Comparison of ENCODE assay signal across 20 mouse cellular contexts in genomic region chr9:51185386-51185785, GRCm38 (mm10). TPM values are rescaled to one million over a fixed set of nuclear protein-coding genes. Genes with fewer than 3 reads are reported as not detected.
A peak's percentile ranks its signal among the peaks of the same experiment; 100 is the strongest.
DNase-seq lines count a peak whose midpoint lies in the region; ATAC-seq and TF ChIP-seq lines count a peak whose summit lies in the region.
"Had no signal": no experiment of that assay in that cellular context is flagged by ENCODE, and none has a peak within 500 bp of the region (broad histone marks: within the 10 kb centered on the region; RNA-seq: fewer than 3 reads in every experiment).

No protein-coding gene starts in this region.

- TF ChIP-seq POLR2A in thymus, adult 2 months (IDR thresholded peaks at IDR 0.05; ENCODE audit: control insufficient read depth, extremely low read depth, insufficient read depth, low read length, poor library complexity): no peak

- no peak overlapping the region for H3K9ac ChIP-seq in stomach, postnatal 0 days (ENCODE audit: low read length)
- H3K9ac ChIP-seq: embryonic facial prominence, embryonic 15.5 days; forebrain, embryonic 12.5 days; hindbrain, embryonic 14.5 days; liver, embryonic 13.5 days; midbrain, embryonic 15.5 days; neural tube, embryonic 13.5 days had no signal

- DNase-seq in frontal cortex, postnatal 10 days (ENCODE audit: low spot score in 2 of 2): no peak
- peak; percentile 42 for DNase-seq in thymus, adult 2 months
- DNase-seq in thymus, postnatal 10 days (ENCODE audit: low spot score in 2 of 2): no peak
- peak; percentile 43 to 59 for DNase-seq in right cerebral cortex, postnatal 10 days (ENCODE audit: low spot score in 2 of 2)
- DNase-seq in stomach, postnatal 0 days (ENCODE audit: low spot score): no peak
- no peak for DNase-seq in ovary, postnatal 14 days (ENCODE audit: low spot score)
- DNase-seq: cerebellum, adult 8-10 months; heart, adult 18-20 months; kidney, adult 11 months; kidney, postnatal 14 days; liver, embryonic 13.5 days had no signal

- H3K27me3 ChIP-seq in thymus, adult 2 months (ENCODE audit: control insufficient read depth, insufficient read depth, low read length): no peaks in the 10 kb centered on the region
- H3K27me3 ChIP-seq in stomach, postnatal 0 days (ENCODE audit: control insufficient read depth, insufficient read depth, low read length): no peaks in the 10 kb centered on the region
- H3K27me3 ChIP-seq: embryonic facial prominence, embryonic 15.5 days; forebrain, embryonic 12.5 days; liver, embryonic 13.5 days; midbrain, embryonic 15.5 days; neural tube, embryonic 13.5 days; Patski had no signal

- no peaks in the 10 kb centered on the region for H3K36me3 ChIP-seq in thymus, adult 2 months (ENCODE audit: control insufficient read depth, insufficient read depth, low read length)
- no peaks in the 10 kb centered on the region for H3K36me3 ChIP-seq in stomach, postnatal 0 days (ENCODE audit: control insufficient read depth, insufficient read depth, low read length)
- H3K36me3 ChIP-seq: embryonic facial prominence, embryonic 15.5 days; forebrain, embryonic 12.5 days; liver, embryonic 13.5 days; midbrain, embryonic 15.5 days; neural tube, embryonic 13.5 days had no signal

- no peak overlapping the region for H3K4me2 ChIP-seq in stomach, postnatal 0 days (replicated peaks; ENCODE audit: low read depth)
- H3K4me2 ChIP-seq: embryonic facial prominence, embryonic 15.5 days; forebrain, embryonic 12.5 days; hindbrain, embryonic 14.5 days; liver, embryonic 13.5 days; midbrain, embryonic 15.5 days; neural tube, embryonic 13.5 days had no signal

- ATAC-seq in frontal cortex, adult (ENCODE audit: low TSS enrichment): peak; percentile 96
- no peak for ATAC-seq in stomach, postnatal 0 days (ENCODE audit: low FRiP score, low TSS enrichment)
- ATAC-seq in activated CD4-positive, CD25-positive, alpha-beta regulatory T cell, adult 4 months: no peak
- ATAC-seq: midbrain, embryonic 15.5 days; Patski had no signal

- WGBS in thymus, adult 2 months: 7% methylated on average over 4 of the region's 4 CpGs
- 69% methylated on average over 4 of the region's 4 CpGs for WGBS in stomach, postnatal 0 days

- no peak for TF ChIP-seq CTCF in thymus, adult 2 months (IDR thresholded peaks at IDR 0.05; ENCODE audit: borderline replicate concordance, control insufficient read depth, extremely low read depth, insufficient read depth, low read length, poor library complexity)
- no peak for TF ChIP-seq CTCF in stomach, postnatal 0 days (IDR thresholded peaks at IDR 0.05; ENCODE audit: low read depth)

- no peaks in the 10 kb centered on the region for H3K9me3 ChIP-seq in stomach, postnatal 0 days (ENCODE audit: control insufficient read depth, low read length)
- H3K9me3 ChIP-seq: embryonic facial prominence, embryonic 15.5 days; forebrain, embryonic 12.5 days; liver, embryonic 13.5 days; midbrain, embryonic 15.5 days; neural tube, embryonic 13.5 days had no signal

- no peak overlapping the region for H3K4me3 ChIP-seq in thymus, adult 2 months (ENCODE audit: control insufficient read depth, insufficient read depth, low read length)
- H3K4me3 ChIP-seq in stomach, postnatal 0 days (ENCODE audit: low read depth, low read length): no peak overlapping the region
- H3K4me3 ChIP-seq: embryonic facial prominence, embryonic 15.5 days; forebrain, embryonic 12.5 days; liver, embryonic 13.5 days; midbrain, embryonic 15.5 days; neural tube, embryonic 13.5 days had no signal

- no peak overlapping the region for H3K27ac ChIP-seq in thymus, adult 2 months (ENCODE audit: control insufficient read depth, insufficient read depth, low read length)
- H3K27ac ChIP-seq in stomach, postnatal 0 days (replicated peaks): no peak overlapping the region
- H3K27ac ChIP-seq: embryonic facial prominence, embryonic 15.5 days; forebrain, embryonic 12.5 days; hindbrain, embryonic 14.5 days; liver, embryonic 13.5 days; midbrain, embryonic 15.5 days; neural tube, embryonic 13.5 days had no signal

- H3K4me1 ChIP-seq in thymus, adult 2 months (replicated peaks; ENCODE audit: control insufficient read depth, insufficient read depth, low read length): peaks cover 45% of the 10 kb centered on the region
- no peaks in the 10 kb centered on the region for H3K4me1 ChIP-seq in stomach, postnatal 0 days (replicated peaks; ENCODE audit: control insufficient read depth, insufficient read depth)
- H3K4me1 ChIP-seq: embryonic facial prominence, embryonic 15.5 days; forebrain, embryonic 12.5 days; liver, embryonic 13.5 days; midbrain, embryonic 15.5 days; neural tube, embryonic 13.5 days had no signal

- TF ChIP-seq EP300 in stomach, postnatal 0 days (optimal IDR thresholded peaks at IDR 0.05): no peak

RNA-seq across cellular contexts. Expression of gene Gm32742, which starts 20.1 kb away (rescaled TPM):
- 0.93 and 1.2 TPM in 2 replicates for polyA plus RNA-seq in thymus, adult 2 months (2012; rRNA removed)
- polyA plus RNA-seq in stomach, postnatal 0 days (2015; fragmentation: Nextera tagmentation; extraction: Ambion mirVana): 0.06 and 0.08 TPM in 2 replicates
- polyA plus RNA-seq in activated CD4-positive, CD25-positive, alpha-beta regulatory T cell, adult 4 months (2017; shearing (Covaris generic)): not detected
- polyA plus RNA-seq: hindbrain, embryonic 14.5 days; liver, embryonic 13.5 days; midbrain, embryonic 15.5 days had no signal

RNA-seq across cellular contexts. Expression of gene Pou2af1, which starts 28.1 kb away (rescaled TPM):
- polyA plus RNA-seq in thymus, adult 2 months (2012; rRNA removed): 15.0 and 18.5 TPM in 2 replicates
- polyA plus RNA-seq in stomach, postnatal 0 days (2015; fragmentation: Nextera tagmentation; extraction: Ambion mirVana): 0.12 and 0.13 TPM in 2 replicates
- 1 to 10 TPM; 5.2 to 6.6 TPM for polyA plus RNA-seq in activated CD4-positive, CD25-positive, alpha-beta regulatory T cell, adult 4 months (2017; shearing (Covaris generic))
- polyA plus RNA-seq: forebrain, embryonic 12.5 days; hindbrain, embryonic 14.5 days; limb, embryonic 11.5 days; neural tube, embryonic 13.5 days; Patski had no signal

Comparison
In these comparisons a context has a peak if more than half of its experiments do, and no peak if none do; other contexts are left out.
1. DNase-seq: peak in thymus, adult 2 months (single experiment) and right cerebral cortex, postnatal 10 days (2 of 2); none in frontal cortex, postnatal 10 days (0 of 2), thymus, postnatal 10 days (0 of 2), stomach, postnatal 0 days (single experiment) and ovary, postnatal 14 days (single experiment).